Mouse (Mus musculus): Measurements from ENCODE around the gene Zfp950. TPM values are rescaled to one million over a fixed set of nuclear protein-coding genes. Genes with fewer than 3 reads are reported as not detected.

The Zfp950 gene
- polyA plus RNA-seq, 1 experiment from 2014 or later = 41.7 TPM

Other genes with a start within 250 kb of the Zfp950 start
- 0.23 and 0.28 TPM in 2 replicates for gene Gm7102, start 35.5 kb upstream of the Zfp950 start, polyA plus RNA-seq (2014; fragmentation: Nextera tagmentation; extraction: Ambion mirVana)
- not detected in 2 replicates for gene Gm6020, start 43.0 kb upstream of the Zfp950 start, polyA plus RNA-seq (2014; fragmentation: Nextera tagmentation; extraction: Ambion mirVana)
- 32.9 and 36.8 TPM in 2 replicates for gene Csf2ra, start 87.6 kb upstream of the Zfp950 start, polyA plus RNA-seq (2014; fragmentation: Nextera tagmentation; extraction: Ambion mirVana)
- gene Gm21060, start 156.2 kb upstream of the Zfp950 start, polyA plus RNA-seq (2014; fragmentation: Nextera tagmentation; extraction: Ambion mirVana) = not detected in 2 replicates

Measured in kidney, embryonic 14.5 days (tissue).